Mouse (Mus musculus): ENCODE results near the gene Gdf11. TPM values are rescaled to one million over a fixed set of nuclear protein-coding genes. Genes with fewer than 3 reads are reported as not detected.

Gdf11 gene
- polyA plus RNA-seq, 1 experiment from 2014 or later = 7.2 TPM

DNA sequence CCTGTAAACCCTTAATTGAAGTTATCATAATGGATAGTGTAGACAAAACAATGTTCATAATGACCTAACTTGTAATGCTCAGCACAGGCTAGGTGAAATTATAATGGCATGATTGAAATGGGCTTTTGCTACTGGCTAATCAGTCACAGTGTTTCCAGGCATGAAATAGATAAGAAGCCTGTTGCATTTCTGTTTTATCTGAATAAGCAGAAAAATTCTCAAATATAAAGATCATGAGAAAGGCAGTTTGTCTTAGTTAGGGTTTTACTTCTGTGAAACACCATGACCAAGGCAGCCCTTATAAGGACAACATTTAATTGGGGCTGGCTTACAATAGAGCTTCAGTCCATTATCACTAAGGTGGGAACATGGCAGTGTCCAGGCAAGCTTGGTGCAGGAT is 50.9 kb downstream of the Gdf11 start:
- no peaks in the 10 kb centered on the region for H3K27me3 ChIP-seq (ENCODE audit: control insufficient read depth, insufficient read depth, low read length)
- no peak for ATAC-seq (ENCODE audit: low FRiP score, low TSS enrichment)
- H3K27ac ChIP-seq (ENCODE audit: low read depth, low read length) = no peak overlapping the region
- H3K9ac ChIP-seq (ENCODE audit: low read depth, low read length) = no peak overlapping the region
- no peak overlapping the region for H3K4me2 ChIP-seq (replicated peaks; ENCODE audit: low read depth, low read length)
- no peaks in the 10 kb centered on the region for H3K9me3 ChIP-seq (ENCODE audit: control insufficient read depth, low read length)
- no peaks in the 10 kb centered on the region; the same call in 1 of the 2 replicates for H3K4me1 ChIP-seq (ENCODE audit: control insufficient read depth, insufficient read depth, low read length)
- H3K36me3 ChIP-seq (ENCODE audit: control insufficient read depth, insufficient read depth, low read length) = peaks cover 73% of the 10 kb centered on the region
- no peak overlapping the region for H3K4me3 ChIP-seq (ENCODE audit: low read length)

DNA sequence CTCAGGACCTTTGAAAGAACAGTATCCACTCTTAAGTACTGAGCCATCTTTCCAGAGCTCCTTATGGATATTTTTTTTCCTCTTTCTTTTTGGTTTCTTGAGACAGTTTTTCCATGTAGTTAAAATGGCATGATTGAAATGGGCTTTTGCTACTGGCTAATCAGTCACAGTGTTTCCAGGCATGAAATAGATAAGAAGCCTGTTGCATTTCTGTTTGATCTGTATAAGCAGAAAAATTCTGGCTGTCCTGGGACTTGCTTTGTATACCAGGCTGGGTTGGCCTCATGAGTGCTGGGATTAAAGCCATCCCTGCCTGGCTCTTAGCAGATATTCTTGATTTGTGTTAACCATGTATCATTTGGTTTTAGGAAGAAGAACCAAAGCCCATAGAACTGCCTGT is 52.1 kb downstream of the Gdf11 start:
- ATAC-seq (ENCODE audit: low FRiP score, low TSS enrichment) = no peak
- Histone ChIP-seq H3K4me1 (ENCODE audit: control insufficient read depth, insufficient read depth, low read length) (no peaks in the 10 kb centered on the region), H3K27ac (ENCODE audit: low read depth, low read length) (no peak overlapping the region), H3K4me2 (replicated peaks; ENCODE audit: low read depth, low read length) (no peak overlapping the region), H3K4me3 (ENCODE audit: low read length) (no peak overlapping the region), H3K9me3 (ENCODE audit: control insufficient read depth, low read length) (no peaks in the 10 kb centered on the region), H3K27me3 (ENCODE audit: control insufficient read depth, insufficient read depth, low read length) (no peaks in the 10 kb centered on the region), H3K36me3 (ENCODE audit: control insufficient read depth, insufficient read depth, low read length) (peaks cover 77% of the 10 kb centered on the region), H3K9ac (ENCODE audit: low read depth, low read length) (no peak overlapping the region)

DNA sequence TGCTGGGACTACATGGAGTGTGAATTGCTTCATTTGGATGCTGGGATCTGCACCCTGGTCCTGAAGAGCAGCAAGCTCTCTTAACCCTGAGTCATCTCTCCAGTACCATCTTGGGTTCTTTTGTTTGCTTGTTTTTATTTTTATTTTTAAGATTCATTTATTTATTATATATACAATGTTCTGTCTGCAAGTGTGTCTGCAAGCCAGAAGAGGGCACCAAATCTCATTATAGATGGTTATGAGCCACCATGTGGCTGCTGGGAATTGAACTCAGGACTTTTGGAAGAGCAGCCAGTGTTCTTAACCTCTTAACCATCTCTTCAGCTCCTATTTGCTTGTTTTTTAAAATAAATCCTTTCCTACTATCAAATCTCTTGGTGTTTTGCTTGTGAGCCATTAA is 54.1 kb downstream of the Gdf11 start:
- peaks cover 75% of the 10 kb centered on the region for H3K36me3 ChIP-seq (ENCODE audit: control insufficient read depth, insufficient read depth, low read length)
- no peaks in the 10 kb centered on the region for H3K27me3 ChIP-seq (ENCODE audit: control insufficient read depth, insufficient read depth, low read length)
- H3K27ac ChIP-seq (ENCODE audit: low read depth, low read length) = no peak overlapping the region
- no peak for ATAC-seq (ENCODE audit: low FRiP score, low TSS enrichment)
- no peak overlapping the region for H3K4me3 ChIP-seq (ENCODE audit: low read length)
- H3K9ac ChIP-seq (ENCODE audit: low read depth, low read length) = no peak overlapping the region
- H3K4me2 ChIP-seq (replicated peaks; ENCODE audit: low read depth, low read length) = no peak overlapping the region
- no peaks in the 10 kb centered on the region for H3K9me3 ChIP-seq (ENCODE audit: control insufficient read depth, low read length)
- H3K4me1 ChIP-seq (ENCODE audit: control insufficient read depth, insufficient read depth, low read length) = no peaks in the 10 kb centered on the region

Other genes starting within 250 kb of the Gdf11 start
- 1.8 and 2.8 TPM in 2 replicates for gene Ikzf4, start 245.7 kb downstream of the Gdf11 start, polyA plus RNA-seq (2014; fragmentation: Nextera tagmentation; extraction: Ambion mirVana)
- 6.8 and 10.1 TPM in 2 replicates for gene Suox, start 217.6 kb downstream of the Gdf11 start, polyA plus RNA-seq (2014; fragmentation: Nextera tagmentation; extraction: Ambion mirVana)
- gene Rab5b, start 195.5 kb downstream of the Gdf11 start, polyA plus RNA-seq (2014; fragmentation: Nextera tagmentation; extraction: Ambion mirVana) = 34.9 and 54.6 TPM in 2 replicates
- 1.0 and 2.6 TPM in 2 replicates for gene Pmel, start 187.5 kb downstream of the Gdf11 start, polyA plus RNA-seq (2014; fragmentation: Nextera tagmentation; extraction: Ambion mirVana)
- gene Cdk2, start 186.7 kb downstream of the Gdf11 start, polyA plus RNA-seq (2014; fragmentation: Nextera tagmentation; extraction: Ambion mirVana) = 98.1 and 103 TPM in 2 replicates
- gene Dgka, start 146.9 kb downstream of the Gdf11 start, polyA plus RNA-seq (2014; fragmentation: Nextera tagmentation; extraction: Ambion mirVana) = 4.1 and 4.7 TPM in 2 replicates
- 41.3 and 55.4 TPM in 2 replicates for gene Pym1, start 143.8 kb downstream of the Gdf11 start, polyA plus RNA-seq (2014; fragmentation: Nextera tagmentation; extraction: Ambion mirVana)
- gene Mmp19, start 100.8 kb downstream of the Gdf11 start, polyA plus RNA-seq (2014; fragmentation: Nextera tagmentation; extraction: Ambion mirVana) = 0.24 and 0.60 TPM in 2 replicates
- 25.8 and 36.9 TPM in 2 replicates for gene Dnajc14, start 87.7 kb downstream of the Gdf11 start, polyA plus RNA-seq (2014; fragmentation: Nextera tagmentation; extraction: Ambion mirVana)
- gene Tmem198b, start 87.3 kb downstream of the Gdf11 start, polyA plus RNA-seq (2014; fragmentation: Nextera tagmentation; extraction: Ambion mirVana) = 14.6 and 15.9 TPM in 2 replicates
- 219 and 284 TPM in 2 replicates for gene Sarnp, start 74.4 kb downstream of the Gdf11 start, polyA plus RNA-seq (2014; fragmentation: Nextera tagmentation; extraction: Ambion mirVana)
- 86.6 and 106 TPM in 2 replicates for gene Ormdl2, start 70.1 kb downstream of the Gdf11 start, polyA plus RNA-seq (2014; fragmentation: Nextera tagmentation; extraction: Ambion mirVana)
- gene Cd63, start 9.3 kb upstream of the Gdf11 start, polyA plus RNA-seq (2014; fragmentation: Nextera tagmentation; extraction: Ambion mirVana) = 479 and 521 TPM in 2 replicates
- gene Rdh5, start 31.2 kb upstream of the Gdf11 start, polyA plus RNA-seq (2014; fragmentation: Nextera tagmentation; extraction: Ambion mirVana) = 14.5 and 15.7 TPM in 2 replicates
- 219 and 258 TPM in 2 replicates for gene Bloc1s1, start 32.3 kb upstream of the Gdf11 start, polyA plus RNA-seq (2014; fragmentation: Nextera tagmentation; extraction: Ambion mirVana)
- gene Itga7, start 42.1 kb upstream of the Gdf11 start, polyA plus RNA-seq (2014; fragmentation: Nextera tagmentation; extraction: Ambion mirVana) = 0.77 and 1.3 TPM in 2 replicates
- 0.21 and 1.4 TPM in 2 replicates for gene Mettl7b, start 69.3 kb upstream of the Gdf11 start, polyA plus RNA-seq (2014; fragmentation: Nextera tagmentation; extraction: Ambion mirVana)
- not detected in 2 replicates for gene Olfr9, start 97.7 kb upstream of the Gdf11 start, polyA plus RNA-seq (2014; fragmentation: Nextera tagmentation; extraction: Ambion mirVana)
- gene Olfr763, start 119.1 kb upstream of the Gdf11 start, polyA plus RNA-seq (2014; fragmentation: Nextera tagmentation; extraction: Ambion mirVana) = not detected in 2 replicates
- not detected in 2 replicates for gene Olfr764-ps1, start 148.2 kb upstream of the Gdf11 start, polyA plus RNA-seq (2014; fragmentation: Nextera tagmentation; extraction: Ambion mirVana)
- not detected in 2 replicates for gene Olfr765, start 158.3 kb upstream of the Gdf11 start, polyA plus RNA-seq (2014; fragmentation: Nextera tagmentation; extraction: Ambion mirVana)
- gene Olfr766-ps1, start 177.3 kb upstream of the Gdf11 start, polyA plus RNA-seq (2014; fragmentation: Nextera tagmentation; extraction: Ambion mirVana) = not detected in 2 replicates
- gene Olfr767, start 191.2 kb upstream of the Gdf11 start, polyA plus RNA-seq (2014; fragmentation: Nextera tagmentation; extraction: Ambion mirVana) = not detected in 2 replicates
- not detected in 2 replicates for gene Olfr768, start 207.7 kb upstream of the Gdf11 start, polyA plus RNA-seq (2014; fragmentation: Nextera tagmentation; extraction: Ambion mirVana)
- gene Olfr769, start 226.1 kb upstream of the Gdf11 start, polyA plus RNA-seq (2014; fragmentation: Nextera tagmentation; extraction: Ambion mirVana) = not detected in 2 replicates
- gene Olfr770, start 247.3 kb upstream of the Gdf11 start, polyA plus RNA-seq (2014; fragmentation: Nextera tagmentation; extraction: Ambion mirVana) = not detected in 2 replicates